Mouse (Mus musculus) myocyte (in vitro differentiated cells): ENCODE results near the gene Gm20388.

ENCODE experiments used
- CEBPB ChIP-seq: IDR thresholded peaks from 2 replicates; pipeline ENCODE4 v1.6.1; 2011; ENCODE audit warnings: mild to moderate bottlenecking, moderate library complexity; ENCODE audit not compliant: poor library complexity, insufficient read depth, severe bottlenecking
- E2F4 ChIP-seq: IDR thresholded peaks from one replicate; pipeline ENCODE4 v1.6.1; 2011; ENCODE audit warnings: mild to moderate bottlenecking, control low read depth, moderate library complexity; ENCODE audit not compliant: insufficient read depth
- MYOG ChIP-seq, 3 experiments: IDR thresholded peaks; one replicate each; pipeline ENCODE4 v1.6.1; 2011; ENCODE audit warnings: control low read depth in 2 of 3, low read depth in 2 of 3, mild to moderate bottlenecking in 2 of 3; ENCODE audit not compliant: insufficient read length in 2 of 3, control insufficient read depth in 1 of 3, insufficient read depth in 1 of 3
- POLR2A ChIP-seq: IDR thresholded peaks from one replicate; pipeline ENCODE4 v1.6.1; 2011; ENCODE audit warnings: low read depth, mild to moderate bottlenecking, control low read depth, moderate library complexity; ENCODE audit not compliant: insufficient read length
- POLR2AphosphoS2 ChIP-seq: IDR thresholded peaks from one replicate; pipeline ENCODE4 v1.6.1; 2011; ENCODE audit warnings: low read depth, control low read depth; ENCODE audit not compliant: insufficient read length
- REST ChIP-seq: IDR thresholded peaks from one replicate; pipeline ENCODE4 v1.6.1; 2011; ENCODE audit warnings: mild to moderate bottlenecking, control low read depth, moderate library complexity; ENCODE audit not compliant: insufficient read depth, insufficient read length
- TCF12 ChIP-seq: IDR thresholded peaks from one replicate; pipeline ENCODE4 v1.6.1; 2011; ENCODE audit warnings: mild to moderate bottlenecking, control low read depth; ENCODE audit not compliant: poor library complexity, insufficient read depth, severe bottlenecking
- USF1 ChIP-seq: IDR thresholded peaks from one replicate; pipeline ENCODE4 v1.6.1; 2011; ENCODE audit warnings: low read depth, mild to moderate bottlenecking, control low read depth, moderate library complexity

DNA sequence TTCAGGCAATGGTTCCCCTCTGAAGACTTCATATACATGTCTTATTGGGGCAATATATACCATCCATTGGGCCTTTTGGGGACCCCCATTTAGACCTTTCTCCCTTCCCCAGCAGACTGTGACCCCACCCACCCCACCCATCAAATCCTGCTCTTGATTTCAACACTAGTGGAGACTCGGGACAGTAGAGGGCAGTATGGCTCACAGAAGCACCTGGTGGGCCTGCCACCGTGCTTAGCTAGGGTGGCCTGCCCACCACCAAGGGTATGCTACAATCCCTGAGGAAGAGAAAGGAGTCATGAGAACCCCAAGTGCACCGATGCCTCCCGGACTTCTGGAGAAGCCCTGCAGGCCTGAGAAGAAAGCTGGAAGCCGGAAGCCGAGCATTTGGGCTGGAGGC lies 2428.2 kb downstream of the Gm20388 start:
- no peak for TF ChIP-seq MYOG (IDR thresholded peaks at IDR 0.05; ENCODE audit: control insufficient read depth in 1 of 3, insufficient read depth in 1 of 3, insufficient read length in 2 of 3, low read depth in 2 of 3)
- no peak for TF ChIP-seq POLR2A
- no peak for TF ChIP-seq E2F4
- TF ChIP-seq REST, result no peak
- TF ChIP-seq TCF12, result no peak
- TF ChIP-seq CEBPB, result no peak
- no peak for TF ChIP-seq USF1
- TF ChIP-seq POLR2AphosphoS2, result no peak
